Mouse (Mus musculus) embryonic facial prominence, embryonic 15.5 days (tissue): ENCODE results near the gene Igf2bp3. TPM values are rescaled to one million over a fixed set of nuclear protein-coding genes. Genes with fewer than 3 reads are reported as not detected.

ENCODE experiments used
- ATAC-seq: fragments of 200-750 bp; cut with Nextera tagmentation; 2 replicates; pipeline ENCODE4 v1.8.0; 2017; ENCODE audit warnings: low read depth, moderate TSS enrichment; ENCODE audit not compliant: insufficient number of reproducible peaks, low FRiP score, low TSS enrichment
- H3K27ac ChIP-seq: fragments of 300-500 bp; sonication (generic); replicated peaks from 2 replicates; pipeline ENCODE4 v1.5.1; 2015; ENCODE audit warnings: mild to moderate bottlenecking, inconsistent platforms
- H3K27me3 ChIP-seq: fragments of 300-500 bp; sonication (generic); 2 replicates; pipeline ENCODE4 v1.6.1; 2015; ENCODE audit warnings: inconsistent platforms
- H3K36me3 ChIP-seq: fragments of 300-500 bp; sonication (generic); 2 replicates; pipeline ENCODE4 v1.6.1; 2015; ENCODE audit warnings: mild to moderate bottlenecking, inconsistent platforms
- H3K4me1 ChIP-seq: fragments of 300-500 bp; sonication (generic); 2 replicates; pipeline ENCODE4 v1.6.1; 2015; ENCODE audit warnings: inconsistent platforms
- H3K4me2 ChIP-seq: fragments of 300-500 bp; sonication (generic); replicated peaks from 2 replicates; pipeline ENCODE4 v1.6.1; 2015; ENCODE audit warnings: mild to moderate bottlenecking, inconsistent platforms
- H3K4me3 ChIP-seq: fragments of 300-500 bp; sonication (generic); replicated peaks from 2 replicates; pipeline ENCODE4 v1.5.1; 2015; ENCODE audit warnings: mild to moderate bottlenecking, inconsistent platforms
- H3K9ac ChIP-seq: fragments of 300-500 bp; sonication (generic); 2 replicates; pipeline ENCODE4 v1.6.1; 2015; ENCODE audit warnings: inconsistent platforms
- H3K9me3 ChIP-seq: fragments of 300-500 bp; sonication (generic); replicated peaks from 2 replicates; pipeline ENCODE4 v1.6.1; 2016; ENCODE audit warnings: inconsistent platforms
- WGBS: fragments of 180-500 bp; shearing (Covaris S2); methylation state at CpG from one replicate; pipeline ENCODE4 v1.1.7; 2015; 5-methylcytosine and 5-hydroxymethylcytosine counted together
- polyA plus RNA-seq: library from polyadenylated mRNA; unstranded; fragments of >200 nt; fragmentation: Nextera tagmentation; extraction: Ambion mirVana; gene quantifications from 2 replicates; pipeline ENCODE4 v1.2.1, GENCODE M21; 2015

Igf2bp3 gene
- polyA plus RNA-seq, 1 experiment from 2014 or later = 48.8 TPM

DNA sequence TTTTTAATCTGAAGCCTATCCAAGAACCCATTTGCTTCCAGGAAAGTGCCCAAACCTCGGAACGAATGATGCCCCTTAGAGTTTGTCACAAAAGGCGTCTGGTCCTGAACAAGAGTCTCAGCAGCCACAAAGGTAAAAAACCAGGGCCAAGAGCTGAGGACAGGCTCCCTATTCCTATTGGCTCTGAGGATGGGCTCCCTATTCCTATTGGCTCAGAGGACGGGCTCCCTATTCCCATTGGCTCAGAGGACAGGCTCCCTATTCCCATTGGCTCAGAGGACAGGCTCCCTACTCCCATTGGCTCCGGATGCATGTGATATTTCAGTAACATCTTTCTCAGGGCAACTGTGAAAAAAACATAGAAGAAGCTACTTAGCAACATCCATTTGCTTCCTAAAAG is 5.8 kb downstream of the Igf2bp3 start:
- Histone ChIP-seq H3K36me3 (peaks cover 21% of the 10 kb centered on the region; the same call in 1 of the 2 replicates), H3K4me3 (no peak overlapping the region), H3K9me3 (no peaks in the 10 kb centered on the region), H3K9ac (no peak overlapping the region), H3K27ac (no peak overlapping the region), H3K27me3 (no peaks in the 10 kb centered on the region), H3K4me2 (0 out of 2 replicates have a peak overlapping the region, but pooled peaks have one; percentile 1), H3K4me1 (peaks cover 48% of the 10 kb centered on the region)
- ATAC-seq = no peak
- WGBS = 79% methylated on average over 5 of the region's 5 CpGs

DNA sequence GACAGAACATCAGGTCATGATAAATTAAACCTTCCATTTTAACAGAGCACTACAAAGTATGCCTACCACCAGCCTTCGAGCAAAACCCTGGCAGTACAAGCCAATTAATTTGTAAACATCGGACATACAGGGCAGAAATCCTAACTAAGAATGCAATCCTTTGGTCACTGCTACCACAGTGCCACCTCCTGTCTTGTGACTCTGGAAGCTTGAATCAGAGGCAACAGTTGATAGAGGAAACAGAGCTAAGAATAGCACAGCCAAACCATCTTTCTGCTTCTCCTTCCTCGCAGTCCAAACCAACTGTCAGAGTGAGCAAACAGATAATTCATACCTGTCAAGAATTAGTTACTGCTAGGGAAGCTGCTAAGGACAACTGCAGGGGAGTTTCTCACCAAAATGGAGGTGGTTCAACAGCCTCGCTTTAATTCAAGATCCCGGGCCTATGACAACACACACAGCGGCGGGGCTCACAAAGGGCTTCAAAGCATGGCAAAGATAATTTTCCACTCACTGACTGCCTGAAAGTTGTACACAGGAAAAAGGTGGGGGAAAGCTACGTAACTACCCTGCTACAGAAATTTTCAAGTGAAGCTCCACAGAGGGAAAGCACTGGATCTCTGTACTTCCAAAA is 6.3 kb downstream of the Igf2bp3 start:
- WGBS = 63% methylated on average over 8 of the region's 8 CpGs
- no peak overlapping the region for H3K9ac ChIP-seq
- peaks cover 45% of the 10 kb centered on the region for H3K4me1 ChIP-seq
- peaks cover 21% of the 10 kb centered on the region; the same call in 1 of the 2 replicates for H3K36me3 ChIP-seq
- H3K27me3 ChIP-seq = no peaks in the 10 kb centered on the region
- no peaks in the 10 kb centered on the region for H3K9me3 ChIP-seq
- H3K4me3 ChIP-seq = no peak overlapping the region
- no peak overlapping the region for H3K4me2 ChIP-seq
- ATAC-seq = no peak
- peak overlapping the region; percentile 58; the same call in 1 of the 2 replicates for H3K27ac ChIP-seq

DNA sequence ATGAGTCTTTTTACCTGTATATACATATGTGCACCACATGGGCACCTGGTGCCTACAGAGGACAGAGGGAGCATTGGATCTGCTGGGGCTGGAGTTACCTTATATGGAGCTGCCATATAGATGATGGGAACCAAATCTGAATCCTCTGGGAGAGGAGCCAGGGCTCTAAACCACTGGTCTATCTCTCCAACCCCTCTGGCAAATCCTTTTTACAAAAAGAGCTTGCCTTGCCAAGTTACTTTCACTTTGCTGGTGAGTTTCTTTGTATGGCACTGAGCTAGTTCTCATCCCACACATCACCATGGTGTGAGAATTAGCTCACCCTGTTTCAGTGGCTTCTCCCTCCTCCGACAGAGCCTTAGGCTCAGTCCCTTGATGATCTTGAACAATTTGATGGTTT is 8.3 kb downstream of the Igf2bp3 start:
- Histone ChIP-seq H3K36me3 (peaks cover 21% of the 10 kb centered on the region; the same call in 1 of the 2 replicates), H3K27ac (no peak overlapping the region), H3K4me1 (peaks cover 28% of the 10 kb centered on the region), H3K4me3 (no peak overlapping the region), H3K9ac (no peak overlapping the region), H3K27me3 (no peaks in the 10 kb centered on the region), H3K9me3 (no peaks in the 10 kb centered on the region), H3K4me2 (no peak overlapping the region)
- no peak for ATAC-seq
- 63% methylated on average over 1 of the region's 1 CpGs for whole genome bisulfite sequencing

DNA sequence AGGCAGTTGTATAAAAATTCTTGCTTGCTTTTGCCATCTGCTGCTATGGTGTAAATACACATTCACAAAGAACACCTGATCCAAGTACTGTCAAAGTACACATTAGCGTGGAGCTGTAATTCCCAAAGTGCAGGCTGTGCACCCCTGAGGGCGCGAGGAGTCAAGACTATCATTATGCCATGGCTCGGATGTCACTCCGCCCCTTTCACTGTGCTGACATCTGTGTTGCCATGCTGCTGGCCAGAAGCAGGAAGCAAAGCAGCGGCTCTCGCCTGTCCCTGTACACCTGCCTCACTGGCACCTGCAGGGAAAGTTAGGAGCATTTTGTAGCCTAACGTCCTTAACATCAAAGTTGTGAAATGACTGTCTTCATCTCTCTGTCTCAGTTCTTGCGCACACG is 19.6 kb downstream of the Igf2bp3 start:
- no peak overlapping the region for H3K4me2 ChIP-seq
- no peak overlapping the region for H3K9ac ChIP-seq
- no peak overlapping the region for H3K27ac ChIP-seq
- 57% methylated on average over 10 of the region's 10 CpGs for WGBS
- H3K4me1 ChIP-seq = peaks cover 3% of the 10 kb centered on the region; the same call in 1 of the 2 replicates
- H3K4me3 ChIP-seq = no peak overlapping the region
- no peaks in the 10 kb centered on the region for H3K27me3 ChIP-seq
- H3K36me3 ChIP-seq = peaks cover 4% of the 10 kb centered on the region; the same call in 1 of the 2 replicates
- H3K9me3 ChIP-seq = no peaks in the 10 kb centered on the region
- ATAC-seq = peak; percentile 65; the same call in 1 of the 2 replicates

DNA sequence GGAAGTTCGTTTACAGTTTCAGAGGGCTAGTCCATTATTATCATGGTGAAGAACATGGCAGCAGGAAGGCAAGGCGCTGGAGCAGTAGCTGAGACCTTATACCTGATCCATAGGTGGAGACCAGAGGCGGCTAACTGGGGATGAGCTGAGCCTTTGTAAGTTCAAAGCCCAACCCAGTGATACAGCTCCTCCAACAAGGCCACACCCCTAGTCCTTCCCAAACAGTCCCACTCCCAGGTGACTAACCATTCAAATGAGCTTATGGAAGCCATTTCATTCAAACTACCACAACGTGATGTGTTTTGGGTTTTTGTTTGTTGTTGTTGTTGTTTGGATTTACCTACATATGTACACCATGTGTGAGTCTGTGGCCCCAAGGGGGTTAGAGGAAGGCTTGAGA is 20.2 kb downstream of the Igf2bp3 start:
- no peak; the same call in 1 of the 2 replicates for ATAC-seq
- Histone ChIP-seq H3K36me3 (peaks cover 4% of the 10 kb centered on the region; the same call in 1 of the 2 replicates), H3K27me3 (no peaks in the 10 kb centered on the region)

DNA sequence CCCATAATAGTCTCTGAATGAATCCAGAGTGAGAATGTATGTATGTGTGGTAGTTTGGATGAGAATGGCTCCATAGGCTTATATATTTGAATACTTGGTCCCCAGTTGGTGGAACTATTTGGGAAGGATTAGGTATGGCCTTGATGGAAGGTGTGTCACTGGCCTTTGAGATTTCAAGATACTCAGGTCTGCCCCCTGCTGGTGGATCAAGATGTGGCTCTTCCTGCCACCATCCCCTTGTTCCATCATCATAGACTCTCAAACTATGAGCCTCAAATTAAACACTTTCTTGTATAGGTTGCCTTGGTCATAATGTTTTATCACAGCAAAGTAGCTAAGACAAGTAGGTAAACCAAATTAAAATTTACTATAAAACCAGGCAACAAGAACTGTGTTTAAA is 25.4 kb downstream of the Igf2bp3 start:
- Histone ChIP-seq H3K9me3 (no peaks in the 10 kb centered on the region), H3K4me1 (no peaks in the 10 kb centered on the region; the same call in 1 of the 2 replicates), H3K4me2 (no peak overlapping the region), H3K9ac (no peak overlapping the region), H3K27me3 (no peaks in the 10 kb centered on the region), H3K36me3 (peaks cover 4% of the 10 kb centered on the region; the same call in 1 of the 2 replicates), H3K4me3 (no peak overlapping the region), H3K27ac (no peak overlapping the region)
- no peak for ATAC-seq

More for the DNA sequence above, 20.2 kb downstream of the Igf2bp3 start:
- Histone ChIP-seq H3K27ac (no peak overlapping the region), H3K9ac (no peak overlapping the region), H3K4me3 (no peak overlapping the region), H3K4me2 (no peak overlapping the region), H3K4me1 (peaks cover 3% of the 10 kb centered on the region; the same call in 1 of the 2 replicates), H3K9me3 (no peaks in the 10 kb centered on the region)
- 85% methylated on average over 4 of the region's 4 CpGs for WGBS

DNA sequence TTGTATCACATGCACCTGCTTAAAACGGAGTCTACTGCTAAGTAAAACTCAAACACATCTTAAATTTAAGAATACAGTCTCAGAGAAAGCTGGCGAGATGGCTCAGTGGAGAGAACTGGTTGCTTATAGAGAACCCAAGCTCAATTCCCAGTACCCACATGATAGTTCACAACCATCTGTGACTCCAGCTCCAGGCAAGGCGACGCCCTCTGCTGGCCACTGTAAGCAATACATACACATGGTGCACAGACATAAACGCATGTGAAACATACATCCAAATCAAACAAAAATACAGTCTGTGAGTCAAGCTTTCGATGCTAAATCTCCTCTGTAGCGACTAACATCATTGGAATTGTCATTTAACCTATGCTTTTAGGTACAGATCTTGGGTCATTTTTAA is 27.5 kb downstream of the Igf2bp3 start:
- no peak overlapping the region for H3K4me2 ChIP-seq
- 85% methylated on average over 7 of the region's 7 CpGs for WGBS
- no peaks in the 10 kb centered on the region for H3K4me1 ChIP-seq
- ATAC-seq = no peak
- no peaks in the 10 kb centered on the region for H3K27me3 ChIP-seq
- no peak overlapping the region for H3K9ac ChIP-seq
- no peak overlapping the region for H3K4me3 ChIP-seq
- H3K27ac ChIP-seq = no peak overlapping the region
- peaks cover 4% of the 10 kb centered on the region; the same call in 1 of the 2 replicates for H3K36me3 ChIP-seq
- no peaks in the 10 kb centered on the region for H3K9me3 ChIP-seq

DNA sequence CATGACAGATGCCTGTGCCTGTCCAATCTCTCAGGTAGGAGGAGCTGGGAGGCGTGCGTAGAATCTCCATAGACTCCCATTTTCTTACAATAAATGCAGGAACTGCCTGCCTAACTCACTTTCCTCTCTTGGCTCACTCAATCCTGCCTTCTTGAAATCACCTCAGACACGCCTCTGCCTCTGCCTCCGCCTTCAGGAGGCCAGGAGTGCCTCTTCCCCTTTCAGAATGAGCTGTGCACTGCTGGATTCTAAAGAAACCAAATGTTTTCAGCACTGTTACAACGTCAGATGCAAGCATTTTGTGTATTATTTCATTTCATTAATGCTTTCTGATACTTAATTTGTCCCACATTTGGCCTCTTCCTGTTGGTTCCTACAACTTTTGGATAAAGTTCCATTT is 38.7 kb downstream of the Igf2bp3 start:
- 60% methylated on average over 5 of the region's 5 CpGs for WGBS
- Histone ChIP-seq H3K36me3 (no peaks in the 10 kb centered on the region), H3K4me3 (no peak overlapping the region), H3K9me3 (no peaks in the 10 kb centered on the region), H3K9ac (no peak overlapping the region), H3K27me3 (no peaks in the 10 kb centered on the region), H3K4me1 (peaks cover 7% of the 10 kb centered on the region; the same call in 1 of the 2 replicates), H3K27ac (no peak overlapping the region; the same call in 1 of the 2 replicates), H3K4me2 (no peak overlapping the region)
- ATAC-seq = no peak

DNA sequence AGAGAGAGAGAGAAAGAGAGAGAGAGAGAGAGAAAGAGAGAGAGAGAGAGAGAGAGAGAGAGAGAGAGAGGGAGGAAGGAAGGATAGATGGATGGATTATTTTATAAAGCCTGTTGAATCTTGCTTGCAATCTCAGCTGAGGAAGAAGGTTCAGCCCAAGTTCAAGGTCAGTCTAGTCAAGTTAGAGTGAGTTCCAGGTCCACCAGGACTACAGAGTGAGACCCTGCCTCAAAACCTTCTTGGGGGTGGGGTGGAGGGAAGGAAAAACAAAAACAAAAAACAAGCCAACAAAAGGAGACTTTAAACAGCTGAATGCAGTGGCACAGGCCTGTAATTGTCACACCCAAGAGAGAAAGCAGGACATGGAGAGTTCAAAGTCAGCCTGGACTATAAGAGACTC is 40.1 kb downstream of the Igf2bp3 start:
- ATAC-seq = no peak
- H3K27me3 ChIP-seq = no peaks in the 10 kb centered on the region
- no peaks in the 10 kb centered on the region for H3K36me3 ChIP-seq
- H3K4me3 ChIP-seq = no peak overlapping the region
- peaks cover 7% of the 10 kb centered on the region; the same call in 1 of the 2 replicates for H3K4me1 ChIP-seq
- H3K4me2 ChIP-seq = no peak overlapping the region
- no peak overlapping the region for H3K27ac ChIP-seq
- no peak overlapping the region for H3K9ac ChIP-seq
- no peaks in the 10 kb centered on the region for H3K9me3 ChIP-seq

DNA sequence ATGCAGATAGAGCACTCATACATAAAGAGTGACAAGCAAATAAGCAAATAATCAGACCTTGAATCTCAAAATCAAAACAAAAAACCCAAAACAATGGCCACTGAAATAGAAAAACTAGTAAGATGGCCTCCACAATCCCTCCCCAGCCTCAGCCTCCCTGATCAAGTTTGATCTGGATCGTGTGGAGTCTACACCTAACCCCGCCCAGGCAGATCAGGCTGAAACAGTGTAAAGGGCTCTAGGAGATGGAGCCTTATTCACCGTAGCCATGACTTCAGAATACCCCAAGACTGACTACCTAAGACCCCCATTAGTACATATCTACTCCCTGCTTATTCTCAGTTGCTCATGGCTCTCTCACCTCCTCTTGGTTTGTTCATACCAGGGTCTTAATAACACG is 41.1 kb downstream of the Igf2bp3 start:
- Histone ChIP-seq H3K27ac (no peak overlapping the region), H3K9me3 (no peaks in the 10 kb centered on the region), H3K36me3 (no peaks in the 10 kb centered on the region), H3K27me3 (no peaks in the 10 kb centered on the region), H3K4me3 (no peak overlapping the region), H3K9ac (no peak overlapping the region), H3K4me2 (no peak overlapping the region), H3K4me1 (peaks cover 7% of the 10 kb centered on the region; the same call in 1 of the 2 replicates)
- 0 out of 2 replicates have a peak, but pooled peaks have one; percentile 51 for ATAC-seq
- WGBS = 67% methylated on average over 4 of the region's 4 CpGs

DNA sequence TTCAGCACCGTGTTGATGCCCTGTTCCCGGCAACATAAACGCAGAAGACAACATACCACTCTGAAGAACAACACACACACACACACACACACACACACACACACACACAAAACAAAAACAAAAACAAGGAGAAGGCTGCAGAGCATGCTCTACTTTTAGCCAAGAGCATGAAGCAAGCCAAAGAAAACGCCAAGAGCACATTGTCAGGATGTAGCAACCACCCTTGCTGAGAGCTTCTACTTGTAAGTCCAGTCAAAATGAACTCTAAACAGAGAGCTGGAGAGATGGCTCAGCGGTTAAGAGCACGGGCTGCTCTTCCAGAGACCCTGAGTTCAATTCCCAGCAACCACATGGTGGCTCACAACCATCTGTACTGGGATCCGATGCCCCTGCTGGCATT is 41.5 kb downstream of the Igf2bp3 start:
- Histone ChIP-seq H3K36me3 (no peaks in the 10 kb centered on the region), H3K9me3 (no peaks in the 10 kb centered on the region), H3K9ac (no peak overlapping the region), H3K4me3 (no peak overlapping the region), H3K27me3 (no peaks in the 10 kb centered on the region), H3K4me2 (no peak overlapping the region), H3K4me1 (peaks cover 7% of the 10 kb centered on the region; the same call in 1 of the 2 replicates), H3K27ac (no peak overlapping the region)
- 80% methylated on average over 7 of the region's 7 CpGs for WGBS
- ATAC-seq = no peak

DNA sequence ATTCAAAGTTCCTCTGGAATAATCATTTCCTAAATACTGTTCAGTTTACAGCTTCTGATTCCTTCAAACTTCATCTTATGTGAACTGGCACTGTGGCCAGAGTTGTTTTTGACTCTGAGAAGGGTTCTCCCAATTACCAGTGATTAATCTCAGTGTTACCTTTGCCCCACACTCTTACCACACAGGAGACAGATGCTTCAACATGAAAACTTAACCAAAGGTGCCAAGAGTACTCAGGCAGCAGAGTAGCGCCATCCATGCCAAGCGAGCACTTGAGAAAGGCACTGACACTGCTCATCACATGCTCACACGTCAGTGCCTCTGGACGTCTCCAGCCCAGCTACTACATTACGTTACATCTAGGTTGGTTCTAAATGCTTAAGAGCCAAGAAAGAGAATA is 43.5 kb downstream of the Igf2bp3 start:
- H3K27ac ChIP-seq = no peak overlapping the region

More for the DNA sequence above, 43.5 kb downstream of the Igf2bp3 start:
- no peak for ATAC-seq
- Histone ChIP-seq H3K27me3 (no peaks in the 10 kb centered on the region), H3K9me3 (no peaks in the 10 kb centered on the region), H3K4me3 (no peak overlapping the region), H3K9ac (no peak overlapping the region), H3K36me3 (no peaks in the 10 kb centered on the region), H3K4me2 (no peak overlapping the region), H3K4me1 (peaks cover 5% of the 10 kb centered on the region; the same call in 1 of the 2 replicates)
- WGBS = 95% methylated on average over 5 of the region's 5 CpGs
